Mouse (Mus musculus) urinary bladder, postnatal 4 days (tissue): ENCODE data around the gene Acap1.
"Not testable (repeated sequence)": the region's sequence is repeated elsewhere in the genome, so short reads cannot be mapped to it uniquely, and the experiment has no call there.

Experiments
- DNase-seq, 2 experiments: peaks; one replicate each; pipeline ENCODE4 v3.0.0; 2021 to 2022; ENCODE audit warnings: low spot score in 2 of 2

Gene Acap1

GRCm38 (mm10) chr11:69895291-69895690 lies at the start of gene Acap1:
Gene Acap1, minus strand, starts transcription at chr11:69895539.
- no peak for DNase-seq

- no peak for DNase-seq
Observed at GRCm38 (mm10) chr11:69940962-69941361, 45.6 kb upstream of the Acap1 start.

- DNase-seq = no peak
Observed at GRCm38 (mm10) chr11:69939731-69940130, 44.4 kb upstream of the Acap1 start.

GRCm38 (mm10) chr11:69939181-69939580 lies 43.8 kb upstream of the Acap1 start:
- no peak for DNase-seq

GRCm38 (mm10) chr11:69938401-69938979 lies 43.2 kb upstream of the Acap1 start:
- DNase-seq = no peak

- DNase-seq = no peak
Observed at GRCm38 (mm10) chr11:69937834-69938233, 42.5 kb upstream of the Acap1 start.

- DNase-seq = peak; percentile 47 to 63
Observed at GRCm38 (mm10) chr11:69937385-69937784, 42.0 kb upstream of the Acap1 start.

GRCm38 (mm10) chr11:69936714-69937347 lies 41.5 kb upstream of the Acap1 start:
- DNase-seq = no peak

- no peak for DNase-seq
Observed at GRCm38 (mm10) chr11:69936156-69936555, 40.8 kb upstream of the Acap1 start.

GRCm38 (mm10) chr11:69935137-69935879 lies 40.0 kb upstream of the Acap1 start, which contains the start of gene Ybx2:
Gene Ybx2, plus strand, starts transcription at chr11:69935796.
- DNase-seq = peak; percentile 75 to 86

GRCm38 (mm10) chr11:69934681-69935080 lies 39.3 kb upstream of the Acap1 start:
- no peak for DNase-seq

- DNase-seq = peak; percentile 84 to 97
Observed at GRCm38 (mm10) chr11:69934169-69934568, 38.8 kb upstream of the Acap1 start.

- no peak for DNase-seq
Observed at GRCm38 (mm10) chr11:69933066-69933465, 37.7 kb upstream of the Acap1 start.

- DNase-seq = no peak
Observed at GRCm38 (mm10) chr11:69932254-69932653, 36.9 kb upstream of the Acap1 start.

GRCm38 (mm10) chr11:69931769-69932168 lies 36.4 kb upstream of the Acap1 start:
- no peak for DNase-seq

- DNase-seq = no peak
Observed at GRCm38 (mm10) chr11:69930967-69931537, 35.7 kb upstream of the Acap1 start.

- not testable (repeated sequence) for DNase-seq
Observed at GRCm38 (mm10) chr11:69930176-69930575, 34.8 kb upstream of the Acap1 start.

GRCm38 (mm10) chr11:69929712-69930111 lies 34.4 kb upstream of the Acap1 start:
- no peak for DNase-seq

- no peak for DNase-seq
Observed at GRCm38 (mm10) chr11:69927501-69927900, 32.2 kb upstream of the Acap1 start.

- no peak for DNase-seq
Observed at GRCm38 (mm10) chr11:69922796-69923195, 27.5 kb upstream of the Acap1 start.

GRCm38 (mm10) chr11:69922012-69922756 lies 26.8 kb upstream of the Acap1 start:
- DNase-seq = no peak
